Mouse (Mus musculus) adipocyte (in vitro differentiated cells): ENCODE results near the gene Gcc2.
A peak's percentile ranks its signal among the peaks of the same experiment; 100 is the strongest.
"Not testable (repeated sequence)": the region's sequence is repeated elsewhere in the genome, so short reads cannot be mapped to it uniquely, and the experiment has no call there.

Source experiments
- DNase-seq: peaks from one replicate; pipeline ENCODE4 v3.0.0-alpha.2; 2016; ENCODE audit warnings: low spot score

The Gcc2 gene

GRCm38 (mm10) chr10:58255213-58255892 lies at the start of gene Gcc2:
TSS of gene Gcc2 (plus strand) at chr10:58255497.
- DNase-seq, result peak; percentile 94

GRCm38 (mm10) chr10:58205986-58206385 lies 49.3 kb upstream of the Gcc2 start:
- no peak for DNase-seq

DNA sequence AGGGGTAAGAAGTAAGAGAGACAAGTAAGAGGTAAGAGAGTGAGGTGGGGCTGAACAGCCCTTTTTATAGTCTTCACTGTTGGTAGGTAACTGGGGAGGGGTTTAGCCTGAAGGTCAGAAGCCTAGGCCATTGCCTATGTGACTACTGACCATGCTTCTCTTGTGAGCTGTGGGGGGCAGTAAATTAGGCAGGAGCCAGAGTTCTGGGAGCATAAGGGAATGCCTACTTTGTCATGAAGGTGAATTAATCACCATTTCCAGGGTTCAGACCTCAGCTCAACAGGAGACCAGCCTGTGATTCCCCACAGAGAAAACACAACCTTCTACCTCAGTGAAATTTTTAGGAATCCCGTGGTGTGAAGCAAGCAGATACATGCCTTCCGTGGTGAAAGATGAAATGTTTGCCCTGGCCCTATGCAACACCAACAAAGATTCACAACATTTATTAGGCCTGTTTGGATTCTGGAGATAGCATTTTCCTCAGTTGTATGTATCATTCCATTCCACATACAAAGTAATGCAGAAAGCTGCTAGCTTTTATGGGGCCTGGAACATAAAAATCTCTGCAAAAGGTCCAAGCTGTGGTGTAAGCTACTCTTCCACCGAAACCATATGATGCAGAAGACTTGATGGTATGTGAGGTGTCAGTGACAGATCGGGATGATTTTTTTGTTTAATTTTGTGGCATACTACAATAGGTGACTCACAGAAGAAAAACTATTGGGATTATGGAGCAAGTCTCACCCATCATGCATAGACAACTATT lies 48.5 kb upstream of the Gcc2 start:
- no peak for DNase-seq

GRCm38 (mm10) chr10:58209710-58210467 lies 45.4 kb upstream of the Gcc2 start:
- DNase-seq, result no peak

DNA sequence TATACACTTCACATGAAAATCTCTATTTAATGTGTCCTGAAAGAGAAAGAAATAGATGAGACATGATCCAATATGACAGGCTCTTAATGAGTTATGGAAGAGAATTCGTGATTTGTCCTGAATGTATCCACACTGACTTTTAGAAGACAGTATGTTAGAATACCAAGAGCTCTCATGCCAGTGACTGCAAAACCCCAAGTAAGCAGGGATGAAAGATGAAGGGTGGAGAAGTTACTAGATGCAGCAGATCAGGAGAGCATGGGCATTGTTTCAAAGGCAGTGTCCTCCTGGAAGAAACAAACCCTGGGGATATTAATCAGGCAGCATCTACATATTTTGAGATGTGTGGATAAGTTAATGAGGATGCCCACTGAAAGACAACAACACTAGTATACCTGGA lies 44.8 kb upstream of the Gcc2 start:
- no peak for DNase-seq

DNA sequence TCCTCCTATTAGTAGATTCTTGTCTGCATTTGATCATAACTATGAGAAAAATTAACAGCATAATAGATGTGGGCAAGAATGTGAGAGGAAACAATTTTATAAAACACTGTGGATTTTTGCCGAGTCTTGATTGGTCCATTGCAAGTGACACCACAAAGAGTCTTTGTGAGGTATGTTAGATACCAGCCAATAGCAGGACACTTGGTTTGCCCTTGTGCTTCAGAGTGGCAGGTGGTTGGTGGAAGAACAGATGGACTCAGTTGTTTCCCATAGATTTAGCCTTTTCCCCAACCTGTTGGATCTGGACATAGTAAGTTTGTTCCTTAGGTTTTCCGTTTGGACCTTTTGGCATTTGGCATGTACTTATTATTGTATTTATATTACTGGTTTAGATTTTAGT lies 44.1 kb upstream of the Gcc2 start:
- DNase-seq, result no peak

- DNase-seq, result no peak
Observed at GRCm38 (mm10) chr10:58212230-58212629, 43.1 kb upstream of the Gcc2 start.

DNA sequence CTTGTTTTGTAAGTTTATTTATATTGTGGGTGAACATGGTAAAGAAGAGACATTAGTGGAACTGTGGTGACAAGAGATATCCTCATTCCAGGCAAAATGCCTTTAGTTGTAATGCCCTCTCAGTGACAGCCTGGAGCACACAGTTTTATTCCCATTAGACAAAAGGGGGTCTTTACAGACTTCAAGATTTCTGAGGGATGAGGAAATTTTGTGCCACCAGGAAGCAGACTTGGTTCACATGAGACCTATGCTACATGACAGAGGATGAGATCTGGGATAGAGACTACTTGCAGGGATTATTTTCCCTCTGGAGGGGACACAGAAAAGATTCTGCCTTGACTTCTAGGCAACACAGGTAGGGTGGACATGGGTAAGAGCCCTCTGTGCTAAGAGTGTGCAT lies 40.8 kb upstream of the Gcc2 start:
- DNase-seq, result no peak

- DNase-seq, result no peak
Observed at GRCm38 (mm10) chr10:58214934-58215333, 40.4 kb upstream of the Gcc2 start.

DNA sequence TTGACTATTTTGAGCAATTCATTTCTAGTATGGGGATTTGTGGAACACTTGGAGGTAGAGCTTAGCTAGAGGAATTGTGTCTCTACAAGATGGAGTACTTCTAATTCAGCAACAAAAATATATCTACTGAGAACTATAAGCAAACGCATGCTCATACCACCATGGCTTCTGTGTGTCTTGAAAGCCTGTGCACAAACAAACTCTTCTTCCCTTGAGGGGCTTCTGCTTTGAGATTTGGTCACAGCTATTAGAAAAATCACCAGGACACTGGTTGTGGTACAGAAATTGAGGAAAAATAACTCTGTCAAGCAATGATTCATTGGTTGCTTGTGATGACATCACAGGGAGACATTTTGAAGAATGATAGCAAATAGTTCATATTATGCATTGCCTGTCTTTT lies 39.9 kb upstream of the Gcc2 start:
- DNase-seq, result no peak

- DNase-seq, result no peak
Observed at GRCm38 (mm10) chr10:58217366-58217765, 37.9 kb upstream of the Gcc2 start.

DNA sequence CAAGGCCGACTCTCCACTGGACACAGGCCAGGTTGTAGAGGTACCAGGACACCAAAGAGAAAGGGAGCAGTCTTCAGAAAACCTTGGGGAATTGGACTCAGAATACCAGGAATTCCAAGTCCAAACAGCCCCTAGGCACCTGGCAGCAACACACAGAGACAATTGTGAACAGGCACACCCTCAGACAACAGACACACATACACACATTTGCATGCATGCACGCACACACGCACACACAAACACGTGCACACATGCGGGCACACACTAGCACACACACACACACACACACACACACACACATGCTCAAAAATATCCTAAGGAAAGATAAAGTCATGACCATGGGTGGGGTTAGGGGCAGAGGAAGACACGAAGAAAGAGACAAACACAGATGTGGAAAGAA lies 34.6 kb upstream of the Gcc2 start:
- no peak for DNase-seq

DNA sequence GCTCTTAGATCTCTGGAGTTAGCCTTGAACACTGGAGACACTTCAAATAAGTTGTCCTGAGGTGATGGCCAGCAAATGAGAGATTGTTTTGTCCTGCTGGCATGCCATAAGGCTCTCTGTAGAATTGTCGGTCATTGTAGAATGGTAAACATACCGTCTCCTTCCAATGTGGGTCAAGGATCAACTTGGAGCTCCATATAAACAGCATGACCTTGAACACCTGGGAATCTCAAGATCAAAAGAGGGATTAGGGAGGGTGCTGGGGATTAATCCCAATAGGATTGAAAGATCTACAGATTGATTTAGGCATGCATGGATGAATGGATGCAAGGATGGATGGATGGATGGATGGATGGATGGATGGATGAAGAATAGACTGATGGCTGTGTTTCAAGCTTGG lies 33.7 kb upstream of the Gcc2 start:
- DNase-seq, result not testable (repeated sequence)

- not testable (repeated sequence) for DNase-seq
Observed at GRCm38 (mm10) chr10:58223161-58223560, 32.1 kb upstream of the Gcc2 start.

DNA sequence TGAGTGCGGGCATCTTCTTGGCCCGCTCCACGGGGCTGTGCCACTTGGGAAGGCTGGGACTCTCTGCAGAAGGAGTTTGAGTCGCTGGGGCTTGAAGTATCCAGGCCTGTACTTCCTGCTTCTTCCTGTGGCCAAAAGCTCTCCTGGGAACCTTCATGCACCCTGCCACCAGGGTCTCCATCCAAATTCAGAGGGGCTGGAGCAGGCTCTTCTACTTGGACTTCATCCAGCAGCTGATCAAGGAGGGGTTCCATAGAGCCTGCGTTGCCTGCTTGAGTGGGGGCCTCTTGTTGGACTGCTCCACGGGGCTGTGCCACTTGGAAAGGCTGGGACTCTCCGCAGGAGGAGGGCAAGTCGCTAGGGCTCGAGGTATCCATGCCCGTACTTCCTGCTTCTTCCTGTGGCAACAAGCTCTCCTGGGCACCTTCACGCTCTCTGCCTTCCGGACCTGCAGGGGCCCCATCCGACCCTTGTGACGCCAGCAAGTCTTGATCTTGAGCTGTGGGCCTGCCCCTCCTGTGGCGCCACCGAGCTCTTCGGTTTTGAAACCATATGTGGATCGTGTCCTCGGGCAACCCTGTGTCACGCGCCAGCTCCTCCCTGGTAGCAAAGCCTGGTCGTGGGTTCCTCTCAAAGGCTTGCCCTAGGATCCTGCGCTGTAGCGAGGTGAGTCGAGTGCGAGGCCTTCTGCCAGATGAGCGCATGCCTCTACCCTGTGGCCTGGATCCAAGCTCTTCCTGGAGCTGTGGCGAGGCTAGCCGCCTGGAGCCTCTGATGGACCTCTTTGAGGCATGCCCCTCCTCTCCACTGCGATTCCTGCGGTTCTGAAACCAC lies 31.1 kb upstream of the Gcc2 start:
- DNase-seq, result not testable (repeated sequence)

DNA sequence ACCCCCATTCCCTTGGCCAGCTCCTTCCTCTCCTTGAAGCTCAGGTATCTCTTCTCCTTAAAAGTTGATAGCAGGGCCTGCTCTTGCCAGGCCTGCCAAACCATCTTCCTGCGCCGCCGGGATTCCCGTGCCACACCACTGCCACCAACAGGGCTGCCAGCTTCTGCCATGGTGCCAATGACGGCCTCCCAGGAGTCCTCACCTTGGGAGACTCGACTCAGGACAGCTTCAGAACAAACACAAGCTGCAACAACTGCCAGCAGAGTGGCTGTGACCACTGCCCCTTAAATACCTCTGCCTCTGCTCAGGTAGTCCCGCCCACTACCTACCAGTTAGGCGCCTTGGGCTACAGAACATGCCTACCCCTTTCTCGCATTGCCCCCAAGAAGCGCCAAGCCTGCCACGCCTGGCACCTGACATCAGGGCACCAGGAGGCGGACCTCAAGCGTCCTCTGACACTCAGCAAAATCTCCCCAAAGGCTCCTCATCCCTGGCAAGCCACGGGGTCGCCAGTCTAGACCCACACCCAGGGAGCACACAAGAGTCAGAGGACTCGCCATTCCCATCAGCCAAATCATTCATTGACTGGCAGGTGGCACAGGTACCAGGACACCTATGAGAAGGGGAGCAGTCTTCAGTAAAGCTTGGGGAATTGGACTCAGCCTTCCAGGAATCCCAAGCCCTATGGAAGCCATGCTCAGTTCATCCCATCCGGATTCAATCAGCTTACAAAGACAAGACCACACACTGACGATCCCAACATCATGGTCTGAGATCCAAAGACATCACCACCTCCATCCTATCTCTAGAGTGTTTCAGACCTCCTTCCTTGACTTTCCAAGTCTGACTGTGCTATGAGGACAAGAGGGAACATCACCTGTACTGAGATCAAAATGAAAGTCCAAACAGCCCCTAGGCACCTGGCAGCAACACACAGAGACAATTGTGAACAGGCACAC lies 30.2 kb upstream of the Gcc2 start, which contains the start of gene AW822073:
TSS of gene AW822073 (minus strand) at position 104 of the 959 bp plus-strand sequence.
- peak; percentile 24 for DNase-seq

GRCm38 (mm10) chr10:58226357-58226756 lies 28.9 kb upstream of the Gcc2 start:
- DNase-seq, result peak; percentile 37

GRCm38 (mm10) chr10:58227798-58228197 lies 27.5 kb upstream of the Gcc2 start:
- not testable (repeated sequence) for DNase-seq

- not testable (repeated sequence) for DNase-seq
Observed at GRCm38 (mm10) chr10:58230021-58230420, 25.3 kb upstream of the Gcc2 start.

DNA sequence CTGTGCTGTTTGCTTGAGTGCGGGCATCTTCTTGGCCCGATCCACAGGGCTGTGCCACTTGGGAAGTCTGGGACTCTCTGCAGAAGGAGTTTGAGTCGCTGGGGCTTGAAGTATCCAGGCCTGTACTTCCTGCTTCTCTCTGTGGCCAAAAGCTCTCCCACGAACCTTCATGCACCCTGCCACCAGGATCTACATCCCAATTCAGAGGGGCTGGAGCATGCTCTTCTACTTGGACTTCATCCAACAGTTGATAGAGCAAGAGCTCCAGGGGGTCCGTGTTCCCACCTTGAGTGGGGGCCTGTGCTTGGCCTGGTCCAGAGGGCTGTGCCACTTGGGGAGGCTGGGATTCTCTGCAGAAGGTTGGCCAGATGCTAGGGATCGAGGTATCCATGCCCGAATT lies 24.2 kb upstream of the Gcc2 start:
- DNase-seq, result peak; percentile 21
